Mouse (Mus musculus): ENCODE results near the gene Faf2. TPM values are rescaled to one million over a fixed set of nuclear protein-coding genes. Genes with fewer than 3 reads are reported as not detected.

Faf2 gene
- total and polyA plus RNA-seq, 3 experiments: 9.2 to 21.4 (median 20.4) TPM

- Histone ChIP-seq H3K27ac (no peak overlapping the region), H3K4me3 (no peak overlapping the region), H3K4me1 (ENCODE audit: control insufficient read depth, insufficient read depth, low read length) (no peaks in the 10 kb centered on the region), H3K27me3 (ENCODE audit: control insufficient read depth, insufficient read depth, low read length) (no peaks in the 10 kb centered on the region), H3K36me3 (ENCODE audit: control insufficient read depth, insufficient read depth, low read length) (no peaks in the 10 kb centered on the region), H3K79me2 (replicated peaks; ENCODE audit: control insufficient read depth, insufficient read depth, low read length) (no peaks in the 10 kb centered on the region), H3K9ac (ENCODE audit: low read depth, low read length) (no peak overlapping the region)
- 66% methylated on average over 2 of the region's 2 CpGs for WGBS
- DNase-seq: no peak
- intact Hi-C loops (cut with DNase I): no loop called here
- TF ChIP-seq POLR2A (IDR thresholded peaks at IDR 0.05; ENCODE audit: insufficient read depth, low read depth, low read length): no peak
- no peak for TF ChIP-seq EP300 (IDR thresholded peaks at IDR 0.05; ENCODE audit: insufficient read depth, low read depth, low read length)
- no peak for TF ChIP-seq CTCF (IDR thresholded peaks at IDR 0.05)
These were observed 48.9 kb downstream of the Faf2 start for GRCm38 (mm10) chr13:54670491-54670890.

GRCm38 (mm10) chr13:54675895-54676590 is 54.5 kb downstream of the Faf2 start:
- no peak overlapping the region for H3K27ac ChIP-seq
- H3K4me3 ChIP-seq: no peak overlapping the region
- 67% methylated on average over 11 of the region's 11 CpGs for WGBS
- no peaks in the 10 kb centered on the region for H3K27me3 ChIP-seq (ENCODE audit: control insufficient read depth, insufficient read depth, low read length)
- no peaks in the 10 kb centered on the region for H3K4me1 ChIP-seq (ENCODE audit: control insufficient read depth, insufficient read depth, low read length)
- no peaks in the 10 kb centered on the region for H3K79me2 ChIP-seq (replicated peaks; ENCODE audit: control insufficient read depth, insufficient read depth, low read length)
- DNase-seq: no peak
- H3K36me3 ChIP-seq (ENCODE audit: control insufficient read depth, insufficient read depth, low read length): no peaks in the 10 kb centered on the region
- no peak overlapping the region for H3K9ac ChIP-seq (ENCODE audit: low read depth, low read length)
- TF ChIP-seq CTCF (IDR thresholded peaks at IDR 0.05): no peak
- TF ChIP-seq POLR2A (IDR thresholded peaks at IDR 0.05; ENCODE audit: insufficient read depth, low read depth, low read length): no peak
- TF ChIP-seq EP300 (IDR thresholded peaks at IDR 0.05; ENCODE audit: insufficient read depth, low read depth, low read length): no peak
- intact Hi-C loops (cut with DNase I): no loop called here

- intact Hi-C loops (cut with DNase I): no loop called here
- 63% methylated on average over 4 of the region's 4 CpGs for WGBS
- DNase-seq: no peak
- H3K79me2 ChIP-seq (replicated peaks; ENCODE audit: control insufficient read depth, insufficient read depth, low read length): no peaks in the 10 kb centered on the region
- H3K36me3 ChIP-seq (ENCODE audit: control insufficient read depth, insufficient read depth, low read length): no peaks in the 10 kb centered on the region
- TF ChIP-seq EP300 (IDR thresholded peaks at IDR 0.05; ENCODE audit: insufficient read depth, low read depth, low read length): no peak
- no peak for TF ChIP-seq CTCF (IDR thresholded peaks at IDR 0.05)
- no peak for TF ChIP-seq POLR2A (IDR thresholded peaks at IDR 0.05; ENCODE audit: insufficient read depth, low read depth, low read length)
- H3K27ac ChIP-seq: no peak overlapping the region
- H3K9ac ChIP-seq (ENCODE audit: low read depth, low read length): no peak overlapping the region
- H3K27me3 ChIP-seq (ENCODE audit: control insufficient read depth, insufficient read depth, low read length): no peaks in the 10 kb centered on the region
- H3K4me1 ChIP-seq (ENCODE audit: control insufficient read depth, insufficient read depth, low read length): no peaks in the 10 kb centered on the region
- no peak overlapping the region for H3K4me3 ChIP-seq
These were observed 56.7 kb downstream of the Faf2 start for GRCm38 (mm10) chr13:54678263-54678662.

DNA sequence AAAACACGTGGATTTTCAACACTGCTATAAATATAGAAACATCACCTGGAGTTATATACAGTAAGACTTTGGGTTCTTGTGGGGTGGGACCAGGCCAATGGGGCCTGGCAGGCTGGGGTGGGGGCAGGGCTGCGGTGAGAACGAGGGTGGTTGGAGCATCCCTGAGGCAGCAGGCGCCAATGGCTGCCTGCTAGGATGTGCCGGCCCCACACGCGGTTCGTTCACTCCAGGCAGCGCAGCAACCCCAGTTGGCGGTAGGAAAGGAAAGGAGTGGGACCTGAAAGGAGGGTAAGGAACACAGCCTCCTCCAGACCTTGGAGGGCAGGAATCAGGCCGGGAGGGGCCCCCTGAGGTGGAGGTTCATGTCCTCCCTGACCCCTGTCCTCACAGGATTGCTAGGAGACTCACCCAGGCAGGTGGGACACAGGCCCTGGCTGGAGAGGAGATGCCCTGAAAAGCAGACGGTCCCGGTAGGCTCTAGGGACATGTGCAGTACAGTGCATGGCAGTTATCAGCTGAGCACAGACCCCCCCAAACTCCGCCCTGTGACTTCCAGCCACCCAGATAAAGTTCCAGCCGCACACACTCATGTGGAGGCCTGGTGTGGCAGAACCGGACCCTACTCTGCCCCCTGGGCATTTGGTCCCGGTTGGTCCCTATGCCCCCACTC is 58.7 kb downstream of the Faf2 start:
- peaks cover 6% of the 10 kb centered on the region for H3K4me1 ChIP-seq (ENCODE audit: control insufficient read depth, insufficient read depth, low read length)
- 78% methylated on average over 17 of the region's 17 CpGs for WGBS
- no peaks in the 10 kb centered on the region for H3K79me2 ChIP-seq (replicated peaks; ENCODE audit: control insufficient read depth, insufficient read depth, low read length)
- no peak overlapping the region for H3K27ac ChIP-seq
- DNase-seq: no peak
- no peaks in the 10 kb centered on the region for H3K36me3 ChIP-seq (ENCODE audit: control insufficient read depth, insufficient read depth, low read length)
- H3K27me3 ChIP-seq (ENCODE audit: control insufficient read depth, insufficient read depth, low read length): no peaks in the 10 kb centered on the region
- TF ChIP-seq POLR2A (IDR thresholded peaks at IDR 0.05; ENCODE audit: insufficient read depth, low read depth, low read length) (no peak), CTCF (IDR thresholded peaks at IDR 0.05) (no peak), EP300 (IDR thresholded peaks at IDR 0.05; ENCODE audit: insufficient read depth, low read depth, low read length) (no peak)
- H3K9ac ChIP-seq (ENCODE audit: low read depth, low read length): no peak overlapping the region
- no peak overlapping the region for H3K4me3 ChIP-seq
- intact Hi-C loops (cut with DNase I): no loop called here

DNA sequence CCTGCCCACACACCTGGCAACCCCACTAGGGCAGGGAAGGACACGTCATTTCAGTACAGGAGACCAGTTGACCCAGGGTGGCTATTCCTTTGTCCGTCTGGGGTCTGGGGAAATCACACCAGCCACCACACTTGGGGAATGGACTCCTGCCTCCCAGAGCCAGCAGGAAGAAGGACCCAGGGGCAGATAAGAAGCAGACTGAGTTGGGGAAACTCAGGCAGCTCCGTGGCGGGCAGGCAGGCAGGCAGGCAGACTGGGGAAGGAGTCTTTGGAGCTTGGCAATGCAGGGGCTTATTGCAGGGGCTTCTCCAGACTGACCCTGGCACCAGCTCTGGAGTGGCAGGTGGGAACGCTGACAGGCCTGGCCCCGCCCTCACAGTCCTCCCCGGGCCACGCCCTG is 59.7 kb downstream of the Faf2 start:
- Histone ChIP-seq H3K4me3 (no peak overlapping the region), H3K79me2 (replicated peaks; ENCODE audit: control insufficient read depth, insufficient read depth, low read length) (0 out of 2 replicates have a peak, but pooled peaks cover 1% of the 10 kb centered on the region), H3K9ac (ENCODE audit: low read depth, low read length) (no peak overlapping the region), H3K4me1 (ENCODE audit: control insufficient read depth, insufficient read depth, low read length) (peaks cover 15% of the 10 kb centered on the region), H3K27ac (no peak overlapping the region), H3K36me3 (ENCODE audit: control insufficient read depth, insufficient read depth, low read length) (no peaks in the 10 kb centered on the region; the same call in 1 of the 2 replicates), H3K27me3 (ENCODE audit: control insufficient read depth, insufficient read depth, low read length) (no peaks in the 10 kb centered on the region)
- DNase-seq: no peak
- no peak for TF ChIP-seq POLR2A (IDR thresholded peaks at IDR 0.05; ENCODE audit: insufficient read depth, low read depth, low read length)
- TF ChIP-seq CTCF (IDR thresholded peaks at IDR 0.05): no peak
- no peak for TF ChIP-seq EP300 (IDR thresholded peaks at IDR 0.05; ENCODE audit: insufficient read depth, low read depth, low read length)
- intact Hi-C loops (cut with DNase I): no loop called here
- 77% methylated on average over 8 of the region's 8 CpGs for WGBS

DNA sequence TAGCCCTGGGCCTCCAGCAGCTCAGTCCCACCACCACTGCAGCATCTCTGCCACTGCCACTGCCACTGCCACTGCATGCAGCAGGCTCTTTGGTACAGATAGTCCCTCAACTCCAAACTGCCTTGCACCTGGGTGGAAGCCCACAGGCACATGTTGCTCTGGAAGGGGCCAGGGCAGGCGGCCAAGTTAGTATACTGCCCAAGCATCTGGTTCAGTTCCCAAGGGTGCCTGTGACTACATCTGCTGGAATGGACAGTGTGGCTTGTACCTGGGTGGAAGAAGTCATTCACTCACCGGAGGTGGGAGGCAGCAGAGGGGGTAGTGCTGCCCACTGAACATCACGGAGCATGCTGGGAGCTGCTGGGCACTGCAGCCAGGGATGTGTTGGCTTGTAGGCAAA is 61.7 kb downstream of the Faf2 start:
- Histone ChIP-seq H3K4me3 (no peak overlapping the region), H3K9ac (ENCODE audit: low read depth, low read length) (no peak overlapping the region), H3K79me2 (replicated peaks; ENCODE audit: control insufficient read depth, insufficient read depth, low read length) (0 out of 2 replicates have a peak, but pooled peaks cover 1% of the 10 kb centered on the region), H3K27ac (no peak overlapping the region), H3K36me3 (ENCODE audit: control insufficient read depth, insufficient read depth, low read length) (no peaks in the 10 kb centered on the region; the same call in 1 of the 2 replicates), H3K27me3 (ENCODE audit: control insufficient read depth, insufficient read depth, low read length) (no peaks in the 10 kb centered on the region), H3K4me1 (ENCODE audit: control insufficient read depth, insufficient read depth, low read length) (peaks cover 18% of the 10 kb centered on the region)
- no peak for TF ChIP-seq CTCF (IDR thresholded peaks at IDR 0.05)
- no peak for TF ChIP-seq POLR2A (IDR thresholded peaks at IDR 0.05; ENCODE audit: insufficient read depth, low read depth, low read length)
- no peak for TF ChIP-seq EP300 (IDR thresholded peaks at IDR 0.05; ENCODE audit: insufficient read depth, low read depth, low read length)
- DNase-seq: no peak
- 84% methylated on average over 3 of the region's 3 CpGs for WGBS
- intact Hi-C loops (cut with DNase I): no loop called here
